ENCODE assay signal across 7 mouse cellular contexts in the genomic region with DNA sequence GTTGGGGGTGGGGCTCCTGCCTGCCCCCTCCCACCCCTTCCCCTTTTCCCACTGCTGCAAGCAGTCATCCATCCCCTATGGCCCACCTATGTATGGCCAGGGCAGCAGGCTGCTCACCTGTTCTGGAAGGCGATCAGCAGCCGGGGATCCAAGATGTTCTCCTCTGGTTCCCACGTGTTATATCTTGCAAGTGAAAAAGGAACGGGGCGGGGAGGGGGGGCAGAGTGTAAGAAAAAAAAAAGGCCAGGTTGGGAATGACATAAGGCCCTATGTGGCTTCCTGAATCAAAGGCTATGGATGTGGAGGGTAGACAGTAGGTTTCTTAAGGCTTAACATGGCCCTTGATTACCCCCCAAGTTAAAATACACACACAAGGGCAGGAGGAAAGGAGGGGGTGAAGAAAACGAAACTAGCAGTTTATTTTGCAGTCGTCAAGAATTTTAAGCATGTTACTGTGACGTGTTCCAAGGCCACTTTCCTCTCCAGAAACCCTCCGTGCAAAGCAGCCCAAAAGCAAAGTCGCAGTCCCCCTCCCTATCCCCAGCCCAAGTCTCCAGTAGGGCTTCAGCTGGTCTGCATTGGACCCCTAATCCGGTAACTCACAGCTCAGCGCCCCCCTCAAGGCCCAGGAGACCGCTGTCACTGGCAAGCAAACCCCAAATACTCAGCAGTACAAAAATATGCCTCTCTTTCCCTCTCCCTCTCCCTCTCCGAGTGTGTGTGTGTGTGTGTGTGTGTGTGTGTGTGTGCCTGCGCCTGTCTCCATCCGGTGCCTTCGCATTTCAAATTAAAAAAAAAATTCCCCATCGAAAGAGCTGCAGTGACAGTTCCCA. TPM values are rescaled to one million over a fixed set of nuclear protein-coding genes. Genes with fewer than 3 reads are reported as not detected.
DNase-seq lines count a peak whose midpoint lies in the region; ATAC-seq and TF ChIP-seq lines count a peak whose summit lies in the region.

No protein-coding gene starts in this region.

- 4% methylated on average over 18 of the region's 18 CpGs for WGBS in stomach, embryonic 16.5 days

- intact Hi-C loops in heart, postnatal 10 days (cut with DNase I): loop anchor here (2.0 kb wide), 1 partner anchor 26 kb away; no protein-coding TSS in a partner anchor

- peaks cover 8% of the 10 kb centered on the region for H3K36me3 ChIP-seq in stomach, embryonic 16.5 days (ENCODE audit: control insufficient read depth, insufficient read depth, low read length)

- peaks cover 30% of the 10 kb centered on the region for H3K27me3 ChIP-seq in stomach, embryonic 16.5 days (ENCODE audit: control insufficient read depth, insufficient read depth, low read length)

- peak; percentile 70 for DNase-seq in CD4-positive helper T cell, adult 2 months (ENCODE audit: low read depth, low spot score)
- DNase-seq in MN1 (ENCODE audit: low spot score): peak; percentile 19
- DNase-seq in embryo, embryonic 9.5 days (ENCODE audit: extremely low spot score): peak; percentile 59
- peak; percentile 71 to 81 for DNase-seq in heart, postnatal 10 days
- peak; percentile 45 to 50 for DNase-seq in layer of hippocampus, adult 2 months (ENCODE audit: low spot score in 2 of 2)
- DNase-seq in lung, postnatal 25 days (ENCODE audit: low spot score): peak; percentile 29

- peak overlapping the region; percentile 81 for H3K9ac ChIP-seq in stomach, embryonic 16.5 days (ENCODE audit: low read length)

- no peak for ATAC-seq in stomach, embryonic 16.5 days (ENCODE audit: insufficient read depth, low FRiP score)

- no peak for TF ChIP-seq CTCF in layer of hippocampus, adult 2 months (conservative IDR thresholded peaks at IDR 0.05)

- no peaks in the 10 kb centered on the region for H3K9me3 ChIP-seq in stomach, embryonic 16.5 days (replicated peaks; ENCODE audit: control insufficient read depth, low read length)

- peak overlapping the region; percentile 82 for H3K4me3 ChIP-seq in layer of hippocampus, adult 2 months
- peak overlapping the region; percentile 71 for H3K4me3 ChIP-seq in stomach, embryonic 16.5 days (replicated peaks; ENCODE audit: low read length)

- peak overlapping the region; percentile 95 for H3K4me2 ChIP-seq in stomach, embryonic 16.5 days (ENCODE audit: low read depth, low read length)

- peaks cover 64% of the 10 kb centered on the region for H3K4me1 ChIP-seq in stomach, embryonic 16.5 days (ENCODE audit: control insufficient read depth, insufficient read depth, low read length)

- peak overlapping the region; percentile 99 for H3K27ac ChIP-seq in layer of hippocampus, adult 2 months
- peak overlapping the region; percentile 98 for H3K27ac ChIP-seq in stomach, embryonic 16.5 days (ENCODE audit: low read length)

RNA-seq across cellular contexts. Expression of a gene that starts 1.4 kb away (rescaled TPM):
- total RNA-seq in heart, postnatal 10 days (2021): 10 to 100 TPM; 22.1 to 22.6 TPM
- total RNA-seq in layer of hippocampus, adult 2 months (2021): 10 to 100 TPM; 53.7 to 60.4 TPM
- polyA plus RNA-seq in stomach, embryonic 16.5 days (2015; fragmentation: Nextera tagmentation; extraction: Ambion mirVana): 8.5 and 10.1 TPM in 2 replicates

RNA-seq across cellular contexts. Expression of a gene that starts 43.9 kb away (rescaled TPM):
- total RNA-seq in heart, postnatal 10 days (2021): 1 to 10 TPM; 5.6 to 7.5 TPM
- total RNA-seq in layer of hippocampus, adult 2 months (2021): 10 to 100 TPM; 10.2 to 11.3 TPM
- polyA plus RNA-seq in stomach, embryonic 16.5 days (2015; fragmentation: Nextera tagmentation; extraction: Ambion mirVana): 5.8 and 6.4 TPM in 2 replicates

Comparison
In these comparisons a context has a peak if more than half of its experiments do, and no peak if none do; other contexts are left out.
1. DNase-seq: peak in every context shown above with its lines; median percentile 76 in heart, postnatal 10 days; 70 in CD4-positive helper T cell, adult 2 months; 59 in embryo, embryonic 9.5 days; 48 in layer of hippocampus, adult 2 months; 29 in lung, postnatal 25 days; 19 in MN1.